Mouse (Mus musculus) brain, embryonic 14.5 days (tissue): ENCODE measurements around the gene Pccb.

ENCODE experiments used
- CTCF ChIP-seq: fragments of 200-500 bp; IDR thresholded peaks from 2 replicates; pipeline ENCODE4 v1.5.1; 2012; ENCODE audit warnings: inconsistent platforms, mild to moderate bottlenecking, moderate library complexity, borderline replicate concordance; ENCODE audit not compliant: insufficient read depth, insufficient read length; ENCODE audit errors: extremely low read depth
- POLR2A ChIP-seq: fragments of 200-500 bp; IDR thresholded peaks from 2 replicates; pipeline ENCODE4 v1.6.1; 2012; ENCODE audit warnings: mild to moderate bottlenecking, inconsistent platforms, borderline replicate concordance; ENCODE audit not compliant: poor library complexity, insufficient read depth, insufficient read length, severe bottlenecking; ENCODE audit errors: extremely low read depth

GRCm38 (mm10) chr9:101042249-101042648 is 7.6 kb upstream of the Pccb start:
- TF ChIP-seq POLR2A (no peak), CTCF (no peak)
